Mouse (Mus musculus): Measurements from ENCODE around the gene Rnf141.

The Rnf141 gene

DNA sequence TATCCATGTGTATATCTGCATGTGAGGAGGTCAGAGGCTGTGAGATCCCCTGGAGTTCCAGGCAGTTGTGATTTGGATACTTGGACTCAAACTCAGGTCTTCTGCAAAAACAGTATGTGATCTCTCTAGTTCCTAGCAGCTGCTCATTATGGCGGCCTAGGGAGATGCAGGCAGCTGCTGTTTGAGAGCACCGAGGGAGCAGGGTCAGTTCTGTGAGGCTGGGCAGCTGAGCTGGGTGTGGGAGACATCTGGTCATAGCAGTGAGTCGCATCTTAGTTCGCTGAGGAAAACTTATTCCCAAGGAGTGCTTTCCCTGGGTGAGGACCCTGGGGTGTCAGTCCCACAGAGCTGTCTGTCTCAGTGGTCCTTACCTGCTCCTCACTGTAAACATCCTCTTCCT, 49.5 kb downstream of the Rnf141 start:
- DNase-seq (ENCODE audit: low spot score) = no peak

DNA sequence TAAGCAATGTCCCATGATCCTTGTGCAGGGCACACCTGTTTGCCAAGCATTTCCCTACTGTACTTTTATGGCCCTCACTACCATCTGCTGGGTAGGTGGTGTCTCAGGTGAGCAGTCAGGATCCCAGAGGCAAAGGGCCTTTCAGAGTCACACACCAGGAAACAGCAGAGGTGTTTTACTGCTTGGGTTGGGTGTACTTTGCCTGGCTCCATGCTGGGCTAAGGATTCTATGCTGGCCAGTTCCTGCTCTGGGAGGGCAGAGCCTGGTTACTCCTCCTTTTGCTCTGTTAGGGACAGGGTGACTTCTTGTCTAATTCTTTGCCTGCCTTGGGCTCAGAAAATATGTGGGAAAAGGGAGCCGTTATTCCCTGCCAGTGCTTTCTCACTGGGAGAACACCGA, 51.4 kb downstream of the Rnf141 start:
- DNase-seq (ENCODE audit: low spot score) = no peak

DNA sequence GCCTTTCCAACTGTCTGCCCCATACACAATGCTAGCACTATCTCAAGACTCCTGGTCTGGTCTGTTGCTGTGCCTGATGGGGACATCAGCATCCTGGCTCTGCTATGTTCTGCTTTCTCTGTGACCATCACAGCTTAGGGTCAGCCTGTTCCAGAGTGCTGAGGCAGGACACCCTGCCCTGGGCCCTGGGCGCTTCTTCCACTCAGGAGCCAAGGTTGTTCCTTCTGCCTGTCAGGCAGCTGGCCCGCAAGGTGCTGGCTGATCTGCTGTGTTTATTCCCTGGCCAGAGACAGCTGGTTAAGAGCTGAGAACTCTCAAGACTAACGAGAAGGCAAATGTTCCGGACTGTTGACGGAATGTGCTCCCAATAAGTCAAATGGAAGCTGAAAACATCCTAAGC, 52.1 kb downstream of the Rnf141 start:
- DNase-seq (ENCODE audit: low spot score) = no peak

DNA sequence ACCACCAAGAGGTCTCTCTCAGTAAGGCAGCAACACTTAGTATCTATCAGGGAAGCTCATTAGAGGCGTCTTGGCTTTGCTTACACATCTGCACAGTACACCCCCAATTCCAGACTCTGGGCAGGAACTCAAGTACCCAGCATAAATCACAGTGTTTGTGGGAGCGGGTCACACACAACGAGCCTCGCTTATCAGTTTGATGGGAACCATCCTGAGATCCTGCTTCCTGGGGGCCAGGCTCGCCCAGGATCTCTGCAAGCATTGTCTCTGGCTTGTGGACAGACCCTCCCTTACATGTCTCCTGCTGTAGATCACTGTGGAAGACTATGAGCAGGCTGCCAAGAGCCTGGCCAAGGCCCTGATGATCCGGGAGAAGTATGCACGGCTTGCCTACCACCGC, 53.4 kb downstream of the Rnf141 start:
- no peak for DNase-seq (ENCODE audit: low spot score)

DNA sequence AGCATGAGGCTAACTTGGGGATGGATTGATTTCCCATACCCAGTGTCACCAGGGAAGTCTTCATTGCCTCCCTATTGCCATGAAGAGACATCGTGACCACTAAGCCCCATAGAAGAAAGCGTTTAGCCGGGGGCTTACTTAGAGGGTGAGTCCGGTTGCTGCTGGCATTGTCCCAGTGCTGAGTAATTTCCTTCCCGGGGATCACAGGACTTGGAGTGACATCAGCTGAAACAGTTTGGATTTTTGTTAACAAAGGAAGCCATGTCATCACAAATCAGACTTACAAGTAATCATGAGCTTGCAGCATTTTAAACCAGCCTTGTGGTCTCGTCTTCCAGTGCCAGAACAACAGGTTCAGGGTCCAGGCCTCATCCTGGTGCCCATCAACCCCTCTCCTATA, 56.9 kb downstream of the Rnf141 start:
- no peak for DNase-seq (ENCODE audit: low spot score)

DNA sequence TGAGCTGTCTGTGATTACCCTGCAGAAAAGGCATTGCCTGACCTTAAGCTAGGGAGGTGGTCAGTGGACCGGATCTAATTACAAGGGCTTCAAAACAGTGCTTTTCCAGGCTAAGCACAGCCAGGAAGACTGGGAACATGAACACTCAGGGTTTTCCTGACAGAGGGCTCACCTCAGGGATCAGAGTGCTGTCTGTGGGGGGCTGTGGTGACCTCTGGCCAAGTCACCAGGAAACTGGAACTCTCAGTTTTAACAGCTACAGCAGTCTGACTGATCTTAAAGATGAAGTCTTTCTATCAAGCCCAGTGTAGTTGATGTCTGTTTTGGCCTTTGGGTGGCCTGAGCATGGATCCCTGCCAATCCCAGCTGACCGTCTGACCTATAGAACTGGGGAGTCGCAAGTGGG, 58.5 kb downstream of the Rnf141 start:
- no peak for DNase-seq (ENCODE audit: low spot score)

DNA sequence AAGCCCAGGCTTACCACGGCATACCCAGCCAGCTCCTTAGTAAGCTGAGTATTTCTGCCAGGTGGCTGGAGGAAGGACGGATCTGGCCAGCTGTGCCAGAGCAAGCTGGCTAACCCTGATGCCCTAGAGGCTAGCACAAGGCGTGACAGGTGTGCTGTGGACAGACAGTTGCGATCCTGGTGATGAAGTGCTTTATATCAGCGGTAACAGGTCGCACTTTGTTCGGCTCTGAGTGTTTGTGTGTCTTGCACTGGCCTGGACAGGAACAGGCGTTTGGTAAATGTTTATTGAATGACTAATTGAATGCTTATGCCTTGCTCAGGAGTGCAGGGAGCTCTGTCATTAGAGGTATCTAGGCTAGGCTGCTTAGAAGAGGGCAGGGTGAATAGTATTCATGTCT, 59.3 kb downstream of the Rnf141 start:
- no peak for DNase-seq (ENCODE audit: low spot score)

DNA sequence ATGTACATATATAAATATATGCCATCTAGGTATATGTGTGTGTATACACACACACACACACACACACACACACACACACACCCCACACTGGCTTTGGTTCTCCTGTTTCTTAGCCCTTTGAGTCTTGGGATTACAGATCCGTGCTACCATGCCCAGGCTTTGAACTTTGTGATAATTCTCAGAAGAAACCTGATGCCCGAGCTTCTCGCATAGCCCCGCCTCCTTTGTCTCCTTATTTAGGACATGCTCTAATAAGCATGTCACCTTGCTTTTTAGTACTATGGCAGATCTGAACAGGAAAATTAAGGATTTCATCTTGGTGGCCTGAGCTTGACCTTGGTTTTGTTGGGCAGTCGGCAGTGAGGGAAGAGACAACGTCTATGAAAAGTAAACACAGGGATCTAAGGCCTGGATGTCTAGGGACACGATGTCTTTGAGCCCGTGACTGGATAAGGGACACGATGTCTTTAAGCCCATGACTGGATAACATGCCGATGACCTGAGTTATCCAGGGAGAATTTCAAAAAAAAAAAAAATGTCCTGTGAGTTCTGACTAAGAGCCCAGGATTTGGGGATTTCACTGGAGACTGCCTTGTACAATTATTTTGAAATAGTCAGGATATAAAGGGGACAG, 61.3 kb downstream of the Rnf141 start:
- no peak for DNase-seq (ENCODE audit: low spot score)

DNA sequence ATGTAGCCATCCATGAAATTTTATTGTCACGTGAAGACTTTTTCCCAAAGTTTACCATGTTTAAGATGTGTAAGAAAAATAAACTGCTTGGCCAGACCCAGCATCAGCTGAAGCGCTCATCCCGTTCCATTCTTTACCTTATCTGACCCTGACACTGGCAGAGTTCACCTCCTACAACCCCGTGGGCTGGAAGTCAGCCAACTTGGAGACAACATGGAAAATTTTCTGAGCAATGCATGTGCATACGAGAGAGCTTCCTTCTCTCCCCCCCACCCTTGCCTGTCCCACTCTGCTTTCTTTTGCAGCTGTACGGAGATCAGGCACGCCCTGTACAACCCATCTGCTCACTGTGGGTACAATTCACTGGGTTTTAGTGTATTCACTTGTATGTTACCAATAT, 62.1 kb downstream of the Rnf141 start:
- no peak for DNase-seq (ENCODE audit: low spot score)

DNA sequence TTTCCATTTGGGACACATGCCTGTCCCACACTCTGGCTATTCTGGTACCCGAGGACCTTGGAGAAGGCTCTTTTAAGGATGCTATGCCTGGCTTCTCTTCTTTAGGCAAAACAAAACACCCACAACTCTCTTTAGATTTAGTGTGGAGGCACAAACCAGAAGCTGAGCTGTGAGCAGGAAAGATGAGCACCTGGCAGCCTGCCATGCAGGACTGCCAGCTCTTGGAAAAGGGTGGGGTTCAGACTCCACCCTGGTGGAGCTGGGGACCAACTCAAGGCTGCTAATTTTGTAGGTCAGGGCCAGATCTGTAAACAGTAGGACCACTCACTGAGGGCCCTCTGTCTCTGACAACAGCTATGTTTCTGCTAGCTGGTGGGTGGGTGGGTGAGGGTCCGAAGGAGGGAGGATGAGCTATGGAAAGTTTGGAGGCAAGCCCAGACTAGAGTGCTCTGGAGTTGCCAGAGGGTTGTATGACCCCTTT, 63.0 kb downstream of the Rnf141 start:
- DNase-seq (ENCODE audit: low spot score) = no peak

DNA sequence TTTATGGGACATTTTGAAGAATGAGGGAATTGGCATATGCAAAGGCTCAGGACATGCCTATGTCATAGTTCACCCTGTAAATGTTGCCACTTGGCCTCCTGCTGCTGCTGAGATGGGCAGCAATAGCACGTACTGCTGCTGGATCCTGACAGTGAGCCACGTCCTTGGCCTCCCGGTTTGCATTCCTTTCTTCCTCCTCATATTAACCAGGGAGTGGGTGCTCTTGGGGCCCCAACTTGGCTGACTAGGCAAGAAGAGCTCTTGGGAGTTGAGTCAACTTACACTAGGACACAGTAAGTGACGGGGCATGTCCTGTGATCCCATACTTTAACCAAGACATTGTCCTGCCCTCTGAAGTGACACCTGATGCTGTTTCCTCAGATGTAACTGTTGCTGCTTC, 63.7 kb downstream of the Rnf141 start:
- DNase-seq (ENCODE audit: low spot score) = no peak

DNA sequence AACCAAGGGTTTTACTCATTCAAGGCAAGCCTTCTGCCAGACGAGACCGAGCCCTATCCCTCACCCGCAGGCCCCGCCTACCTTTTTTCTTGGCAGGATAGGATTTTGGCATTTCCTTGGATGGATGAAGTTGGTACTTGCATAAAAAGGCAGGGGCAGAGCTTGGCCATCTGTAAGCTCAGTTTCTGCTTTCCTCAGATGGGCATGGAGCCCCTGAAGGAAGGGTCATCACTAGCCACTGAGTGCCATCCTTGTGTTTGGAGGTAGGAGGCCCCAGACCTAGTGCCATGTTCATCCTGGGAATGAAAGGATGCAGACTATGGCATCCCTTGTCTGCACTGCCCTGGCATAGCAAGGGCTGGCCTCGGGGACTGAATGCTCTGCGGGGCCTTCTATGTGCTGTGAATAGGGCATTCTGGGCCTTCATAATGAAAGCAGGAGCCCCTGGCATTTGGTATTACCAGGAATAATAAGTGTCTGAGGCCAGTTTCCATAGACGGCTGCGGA, 64.6 kb downstream of the Rnf141 start:
- no peak for DNase-seq (ENCODE audit: low spot score)

DNA sequence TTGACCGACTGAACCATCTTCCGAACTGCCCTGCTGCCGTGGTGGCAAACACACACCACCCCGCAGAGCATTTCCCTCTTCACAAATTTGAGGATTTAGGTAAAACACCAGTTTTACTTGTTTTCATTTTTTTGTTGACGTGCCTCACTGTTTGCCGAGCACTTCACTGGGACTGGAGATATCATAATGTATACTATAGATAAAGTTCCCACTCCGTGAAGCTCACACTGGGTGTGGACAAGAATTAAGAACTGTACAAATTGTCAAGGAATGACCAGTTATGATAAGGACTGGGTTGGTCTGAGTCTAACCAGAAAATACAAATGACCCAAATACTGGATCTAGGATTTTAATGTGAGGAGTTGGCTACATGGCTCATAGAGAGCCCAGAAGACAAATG, 65.3 kb downstream of the Rnf141 start:
- no peak for DNase-seq (ENCODE audit: low spot score)

DNA sequence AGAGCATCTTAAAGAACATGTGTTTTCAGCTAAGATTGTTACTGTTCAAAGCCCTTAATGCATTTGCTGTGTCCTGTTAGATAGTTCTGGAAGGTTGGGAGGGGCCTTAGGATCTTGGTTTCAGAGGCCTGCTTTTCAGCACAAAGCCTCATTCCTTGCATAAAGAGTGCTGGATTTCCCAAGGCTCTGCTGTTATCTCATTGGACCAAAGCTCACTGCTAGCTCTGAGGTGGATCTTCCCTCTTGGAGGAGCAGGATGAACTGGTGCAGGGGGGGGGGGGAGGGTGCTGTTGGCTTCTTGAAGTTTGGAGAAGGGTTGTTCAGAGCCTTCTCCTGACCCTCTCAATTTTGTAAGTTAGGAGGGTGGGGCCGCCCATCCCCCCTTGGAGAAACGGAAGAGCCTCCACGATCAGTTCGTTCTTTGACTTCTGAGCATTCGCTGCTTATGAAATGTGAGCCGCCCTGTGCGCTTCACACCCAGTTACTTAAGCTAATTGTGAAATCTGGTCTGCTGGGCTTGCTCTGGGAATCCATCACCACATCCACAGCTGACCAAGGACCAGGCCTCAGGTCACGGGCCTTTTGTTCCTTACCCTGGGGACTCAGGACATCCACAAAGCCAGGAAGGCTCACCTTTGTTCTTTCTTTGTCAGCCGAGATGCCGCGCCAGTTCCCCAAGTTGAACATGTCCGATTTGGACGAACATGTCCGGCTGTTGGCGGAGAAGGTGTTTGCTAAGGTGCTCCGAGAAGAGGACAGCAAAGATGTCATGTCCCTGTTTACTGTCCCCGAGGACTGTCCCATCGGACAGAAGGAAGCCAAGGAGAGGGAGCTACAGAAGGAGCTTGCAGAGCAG, 66.9 kb downstream of the Rnf141 start:
- DNase-seq (ENCODE audit: low spot score) = no peak

DNA sequence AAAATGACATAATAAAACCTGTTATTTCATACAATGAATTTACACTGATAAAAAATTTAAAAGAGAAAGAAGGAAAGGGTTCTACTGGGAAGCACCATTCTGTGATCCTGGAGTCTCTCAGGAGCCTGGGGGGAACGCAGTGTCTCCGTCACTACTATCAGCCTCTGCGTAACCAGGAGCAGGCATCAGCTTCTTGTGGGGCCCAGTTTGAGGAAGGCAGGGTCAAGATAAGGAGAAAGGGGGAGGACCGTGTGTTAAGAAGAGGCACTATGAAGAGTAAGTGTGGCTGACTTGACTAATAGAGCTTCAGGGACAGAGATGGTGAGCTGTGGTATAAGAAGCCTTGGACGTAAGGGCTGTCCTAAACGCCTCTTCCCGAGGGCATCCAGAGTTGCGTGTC, 69.6 kb downstream of the Rnf141 start:
- DNase-seq (ENCODE audit: low spot score) = no peak

DNA sequence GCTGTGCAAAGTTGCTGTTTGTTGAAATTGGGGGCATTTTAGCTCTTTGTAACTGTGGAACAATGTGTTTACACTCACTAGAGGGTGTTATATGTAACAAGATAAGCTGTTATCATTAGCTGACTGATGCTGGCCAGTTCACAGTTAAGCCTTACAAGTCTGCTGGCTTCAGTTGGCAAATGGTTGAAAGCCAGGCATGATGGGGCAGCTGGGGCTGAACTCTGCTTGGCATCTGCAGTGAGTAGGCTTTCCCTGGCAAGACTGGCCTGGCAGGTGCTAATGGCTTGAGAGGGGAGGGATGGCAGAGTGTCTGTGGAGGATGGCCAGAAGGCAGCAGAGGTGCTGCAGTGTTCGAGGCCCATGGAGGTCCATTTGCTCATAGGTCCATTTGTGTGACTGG, 70.2 kb downstream of the Rnf141 start:
- DNase-seq (ENCODE audit: low spot score) = no peak

DNA sequence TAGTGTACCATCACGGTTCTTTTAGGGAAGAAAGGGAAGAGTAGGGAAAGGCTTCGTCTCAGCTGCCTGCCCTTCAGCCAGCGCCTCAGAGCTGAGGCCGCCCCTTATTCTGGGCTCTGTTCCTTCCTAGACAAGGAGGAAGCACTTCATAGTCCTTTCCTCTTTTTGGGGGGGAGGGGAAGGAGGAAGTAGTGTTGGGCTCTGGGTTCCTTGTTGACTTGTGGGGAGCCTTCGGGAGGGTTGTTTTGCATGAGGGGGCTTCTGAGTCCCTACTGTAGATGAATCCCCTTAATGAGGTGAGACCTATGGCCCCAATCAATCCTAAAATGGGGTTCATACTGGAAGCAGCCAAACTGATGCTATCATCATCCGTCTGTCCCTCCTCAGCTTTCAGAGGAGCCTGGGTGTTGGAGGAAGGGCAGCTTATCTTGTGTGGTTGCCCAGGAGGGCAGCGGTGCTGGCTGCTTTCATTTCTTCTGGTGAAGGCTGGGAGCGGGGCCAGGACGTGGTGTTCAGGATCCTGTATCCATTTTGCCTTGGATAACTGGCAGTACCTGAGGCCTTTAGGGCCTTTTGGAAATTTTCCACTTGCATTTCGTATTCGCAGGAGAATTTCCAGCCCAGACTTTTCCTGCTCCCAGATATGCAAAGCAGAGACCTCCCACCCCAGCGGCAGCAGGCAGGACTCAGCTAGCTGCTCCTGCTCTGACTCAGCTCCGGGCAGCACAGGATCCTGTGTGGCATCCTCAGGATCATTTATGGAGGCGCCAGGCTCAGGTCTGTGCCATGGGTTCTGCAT, 70.9 kb downstream of the Rnf141 start:
- DNase-seq (ENCODE audit: low spot score) = no peak

DNA sequence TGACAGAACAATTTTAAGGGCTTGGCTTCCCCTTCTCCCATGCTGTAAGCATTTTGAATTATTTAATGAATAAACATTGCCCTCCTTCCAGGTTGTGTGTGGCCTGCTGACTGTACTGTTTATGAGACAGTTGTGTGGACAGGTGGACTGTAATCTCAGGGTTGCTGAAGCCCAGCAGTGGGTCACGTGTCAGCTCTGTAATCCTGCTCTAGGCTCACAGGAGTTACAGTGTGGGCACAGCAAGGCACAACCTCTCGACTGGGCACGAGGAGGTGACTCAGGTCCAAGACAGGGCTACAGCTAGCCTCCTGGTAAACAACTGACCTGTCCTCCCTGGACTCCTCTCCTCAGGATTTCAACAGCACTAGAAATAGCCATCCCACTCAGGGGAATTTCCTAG, 71.9 kb downstream of the Rnf141 start:
- DNase-seq (ENCODE audit: low spot score) = no peak

DNA sequence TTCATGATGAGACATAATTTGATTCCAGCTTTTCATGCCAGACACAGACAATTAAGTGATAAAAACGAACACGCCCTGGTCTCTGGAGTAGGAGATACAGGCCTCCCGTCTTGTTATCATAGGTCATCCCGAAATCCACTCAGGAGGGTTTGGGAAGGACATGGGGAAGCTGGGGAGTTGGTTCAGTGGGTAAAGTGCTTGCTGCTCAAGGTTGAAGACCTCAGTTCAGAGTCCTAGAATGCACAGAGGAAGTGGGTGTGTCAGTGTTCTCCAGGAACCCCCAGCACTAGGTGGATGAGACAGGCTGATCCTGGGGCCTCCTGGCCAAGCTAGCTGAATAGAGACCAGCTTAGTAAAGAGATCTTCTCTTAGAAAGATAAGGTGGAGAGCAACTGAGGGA, 73.3 kb downstream of the Rnf141 start:
- no peak for DNase-seq (ENCODE audit: low spot score)

DNA sequence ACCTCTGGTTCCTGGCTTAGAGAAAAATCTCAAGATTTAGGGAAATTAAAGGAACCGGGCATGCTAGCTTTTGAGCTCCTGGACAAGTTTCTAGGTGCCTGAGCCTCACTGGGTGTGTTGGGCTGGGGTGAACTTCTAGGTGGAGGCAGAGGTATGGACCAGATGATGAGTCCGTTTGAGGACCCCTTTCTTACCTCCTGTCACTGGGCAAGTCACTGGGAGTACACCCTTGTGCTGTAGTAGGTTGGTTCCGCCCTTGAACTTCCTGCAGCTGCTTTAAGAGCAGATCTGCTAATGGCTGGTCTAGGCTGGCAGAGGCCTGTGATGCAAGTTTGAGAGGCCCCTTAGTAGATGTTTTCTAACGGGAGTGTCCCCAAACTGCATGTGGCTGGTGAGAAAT, 75.2 kb downstream of the Rnf141 start:
- no peak for DNase-seq (ENCODE audit: low spot score)

DNA sequence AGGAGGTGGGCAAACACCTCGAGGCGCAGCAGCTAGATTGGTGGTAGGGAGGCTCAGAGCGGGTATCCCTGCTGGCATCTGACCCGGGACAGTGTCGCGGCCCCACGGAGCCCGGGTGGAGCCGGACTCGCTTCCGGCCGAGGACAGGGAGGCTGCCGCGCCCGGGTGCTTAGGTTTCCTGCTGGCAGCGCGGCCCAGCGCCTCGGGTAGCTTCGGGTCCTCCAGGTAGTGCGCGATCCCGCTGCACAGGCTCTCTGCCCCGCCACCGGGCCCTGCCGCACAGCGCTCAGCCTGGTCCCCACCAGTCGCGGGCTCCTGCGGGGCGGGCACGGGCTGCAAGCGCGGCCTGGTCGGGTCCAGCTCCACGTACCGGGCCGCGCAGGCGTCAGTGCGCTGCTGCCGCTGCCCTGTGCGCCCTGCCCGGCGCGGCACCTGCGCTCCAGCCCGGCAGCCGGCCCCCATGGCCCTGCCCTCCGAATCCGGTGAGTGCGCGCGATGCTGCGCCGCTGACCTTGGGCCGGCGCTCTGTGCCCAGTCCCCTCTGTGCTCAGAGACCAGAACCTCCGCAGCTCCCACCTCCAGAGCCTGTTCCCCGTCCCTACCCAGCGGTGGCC, 75.7 kb downstream of the Rnf141 start:
- no peak for DNase-seq (ENCODE audit: low spot score)

DNA sequence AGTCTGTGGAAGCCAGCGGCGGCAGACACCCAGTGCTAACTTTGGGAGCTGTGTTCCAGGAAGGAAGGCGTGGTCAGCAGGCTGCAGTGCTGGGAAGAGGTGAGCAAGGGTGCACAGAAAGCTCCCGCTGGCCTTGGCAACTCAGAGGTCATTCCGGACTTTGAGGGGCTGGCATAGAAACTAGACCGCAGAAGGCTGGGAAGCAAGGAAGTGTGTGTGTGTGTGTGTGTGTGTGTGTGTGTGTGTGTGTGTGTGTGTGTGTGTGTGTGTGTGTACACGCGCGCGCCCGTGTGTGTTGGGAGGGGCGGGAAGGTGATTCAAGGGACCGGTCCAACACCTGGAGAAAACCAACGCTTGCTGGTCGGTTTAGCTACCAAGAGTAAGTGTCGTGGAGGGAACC, 76.3 kb downstream of the Rnf141 start, which contains the start of gene Ampd3:
Gene Ampd3 (plus strand): TSS at position 206 of the 400 bp plus-strand sequence.
- no peak for DNase-seq (ENCODE audit: low spot score)

Measured in left cerebral cortex, adult 11 months (tissue).